Mouse (Mus musculus): ENCODE data around the gene Osbpl10.
"Not testable (repeated sequence)": the region's sequence is repeated elsewhere in the genome, so short reads cannot be mapped to it uniquely, and the experiment has no call there.

Gene Osbpl10

DNA sequence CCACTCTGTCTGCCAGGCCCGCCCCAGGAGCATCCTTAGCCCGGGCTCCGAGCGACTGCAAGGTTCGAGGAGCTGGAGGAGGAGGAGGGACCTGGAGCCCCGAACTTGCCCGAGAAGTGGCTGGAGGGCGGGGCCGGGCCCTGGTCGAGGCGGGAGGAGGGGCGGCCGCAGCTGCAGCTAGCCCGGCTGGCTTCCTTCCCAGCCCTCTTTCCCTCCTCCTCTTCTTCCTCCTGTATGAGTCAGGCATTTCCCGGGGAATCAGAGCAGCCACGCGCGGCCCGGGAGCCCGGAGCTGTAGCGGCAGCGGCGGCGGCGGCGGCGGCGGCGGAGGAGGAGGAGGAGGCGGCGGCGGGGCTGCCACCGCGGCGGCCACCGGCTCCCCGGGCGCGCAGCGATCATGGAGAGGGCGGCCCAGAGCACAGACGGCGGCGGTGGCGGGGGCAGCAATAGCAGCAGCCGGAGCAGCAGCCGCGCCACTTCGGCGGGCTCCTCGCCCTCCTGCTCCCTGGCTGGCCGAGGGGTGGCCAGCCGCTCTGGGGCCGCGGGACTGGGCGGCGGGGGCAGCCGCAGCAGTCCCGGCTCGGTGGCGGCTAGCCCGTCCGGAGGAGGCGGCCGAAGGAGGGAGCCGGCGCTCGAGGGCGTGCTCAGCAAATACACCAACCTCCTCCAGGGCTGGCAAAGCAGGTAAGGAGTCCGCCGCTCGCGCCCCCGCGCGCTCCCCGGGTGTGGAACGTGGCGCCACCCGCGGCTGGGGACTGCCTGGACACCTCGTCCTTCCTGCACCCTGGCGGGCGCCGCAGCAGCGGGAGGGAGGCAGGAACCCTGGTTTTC lies at the start of gene Osbpl10:
Gene Osbpl10 (plus strand): TSS at position 289 of the 831 bp plus-strand sequence.
- peak; percentile 89 for DNase-seq (ENCODE audit: low spot score)

DNA sequence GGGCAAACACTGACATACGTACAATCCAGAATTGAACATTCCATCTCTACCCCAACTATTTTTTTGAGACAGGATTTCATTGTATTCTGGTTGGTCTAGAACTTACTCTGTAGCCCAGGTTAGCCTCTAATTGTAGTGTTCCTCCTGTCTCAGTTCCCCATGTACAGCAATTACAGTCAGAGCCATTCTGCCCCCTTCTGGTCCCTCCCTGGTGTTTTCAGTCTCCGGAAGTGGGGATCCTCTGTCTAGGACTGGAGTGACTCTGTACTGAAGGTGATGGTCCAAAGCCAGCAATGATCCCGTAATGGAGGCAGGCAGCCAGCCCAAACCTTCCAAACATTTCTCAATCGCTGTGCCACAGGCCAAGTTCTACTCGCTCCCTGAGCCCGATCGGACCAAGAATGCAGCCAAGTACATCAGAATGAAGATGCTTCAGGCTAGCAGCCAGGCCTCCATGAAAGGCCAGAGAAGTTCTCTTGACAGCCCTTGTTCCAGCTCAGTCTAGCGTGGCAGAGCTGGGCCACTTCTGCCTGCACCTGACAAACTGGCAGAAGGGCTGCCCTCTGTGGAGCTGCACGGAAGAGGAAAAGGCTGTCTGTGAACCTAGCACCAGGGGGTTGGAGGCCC lies 47.8 kb upstream of the Osbpl10 start:
- peak; percentile 76 for DNase-seq (ENCODE audit: low spot score)

DNA sequence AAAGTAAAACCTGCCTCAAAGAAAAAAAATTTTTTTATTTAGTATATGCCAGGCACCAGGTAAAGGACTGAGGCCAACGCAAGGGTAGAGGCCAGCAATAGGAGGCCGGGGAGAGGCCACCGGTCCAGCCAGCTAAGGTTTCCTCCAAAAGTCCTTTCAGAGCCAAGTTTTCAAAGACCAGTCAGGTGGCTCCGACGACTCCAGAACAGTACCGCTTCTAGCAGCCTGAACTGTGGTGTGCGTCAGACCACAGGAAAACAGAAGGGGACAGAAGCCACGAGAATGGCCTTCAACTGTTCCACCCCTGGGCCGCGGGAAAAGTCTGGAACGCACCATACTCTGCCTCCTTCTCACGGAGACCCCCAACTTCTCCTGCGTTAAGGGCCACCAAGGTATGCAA lies 45.8 kb upstream of the Osbpl10 start:
- no peak for DNase-seq (ENCODE audit: low spot score)

DNA sequence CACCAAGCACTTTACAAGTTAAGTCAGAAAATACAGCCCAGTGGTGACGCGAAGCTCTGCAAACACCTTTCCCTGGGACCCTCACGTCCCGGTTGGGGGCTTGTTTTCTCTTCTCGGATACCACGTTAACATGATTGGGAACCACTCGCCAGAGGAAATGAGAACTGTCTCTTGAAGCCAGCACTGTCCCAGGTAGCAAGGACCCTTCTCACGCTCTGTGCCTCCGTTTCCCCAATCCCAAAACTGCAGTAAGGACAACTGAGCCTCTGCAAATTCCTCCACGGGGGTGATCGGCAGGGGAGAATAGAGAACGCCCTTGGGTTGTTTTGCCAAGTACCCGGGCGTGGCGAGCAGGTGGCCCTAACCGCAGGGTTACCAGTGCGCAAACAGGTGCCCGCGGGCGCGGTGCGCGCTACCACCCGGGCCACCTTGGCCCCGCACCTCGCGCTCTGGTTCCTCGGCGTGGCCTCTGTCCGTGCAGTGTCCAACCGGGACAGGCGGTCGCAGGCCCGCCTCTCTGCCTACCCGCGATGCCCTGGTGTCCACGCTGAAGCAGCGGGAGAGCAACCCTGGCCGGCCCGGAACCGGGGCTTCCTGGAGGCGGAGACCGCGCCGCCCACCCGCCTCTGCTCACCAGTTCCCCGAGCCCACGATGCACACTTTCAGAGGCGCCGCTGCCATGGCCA lies 45.2 kb upstream of the Osbpl10 start:
- no peak for DNase-seq (ENCODE audit: low spot score)

DNA sequence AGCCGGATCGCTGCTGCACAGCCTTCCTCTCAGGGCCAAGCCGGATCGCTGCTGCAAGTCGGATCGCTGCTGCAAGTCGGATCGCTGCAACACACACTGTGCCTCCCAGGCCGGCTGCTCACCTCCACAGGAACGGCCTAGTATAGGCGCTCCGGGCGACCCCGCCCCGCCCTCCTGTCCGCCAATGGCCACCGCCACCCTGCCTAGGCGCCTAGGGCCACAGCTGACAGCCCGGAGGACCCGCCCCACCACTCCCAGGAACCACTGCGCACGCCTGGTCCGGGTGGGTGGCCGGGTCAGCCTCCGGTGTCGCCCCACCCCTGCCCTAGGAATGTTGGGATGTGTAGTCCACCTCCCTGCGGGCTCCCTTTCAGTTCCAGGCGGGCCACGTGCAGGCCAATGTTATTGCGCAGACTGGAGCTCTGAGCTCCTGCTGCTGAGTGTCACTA lies 44.6 kb upstream of the Osbpl10 start, which contains the start of gene Gpd1l:
Gene Gpd1l (minus strand): TSS at position 265 of the 449 bp plus-strand sequence.
- DNase-seq (ENCODE audit: low spot score), result peak; percentile 99

DNA sequence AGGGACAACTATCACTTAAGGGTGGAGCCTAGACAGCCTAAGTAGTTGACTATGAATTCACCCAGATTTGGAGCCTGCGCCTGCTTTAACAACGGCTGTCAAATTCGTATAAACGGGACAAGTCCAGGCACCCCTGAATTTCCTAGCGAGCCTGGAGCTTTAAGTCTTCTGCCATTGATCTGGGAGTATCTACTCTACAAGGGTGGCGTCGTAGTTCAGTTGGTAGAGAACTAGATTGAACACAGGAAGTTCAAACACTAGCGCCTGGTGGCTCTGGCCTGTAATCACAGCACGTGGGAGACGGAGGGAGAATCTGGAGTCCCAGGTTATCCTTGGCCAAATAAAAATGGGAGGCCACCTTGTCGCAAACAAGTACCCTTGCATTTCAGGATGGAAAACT lies 44.1 kb upstream of the Osbpl10 start:
- DNase-seq (ENCODE audit: low spot score), result no peak

DNA sequence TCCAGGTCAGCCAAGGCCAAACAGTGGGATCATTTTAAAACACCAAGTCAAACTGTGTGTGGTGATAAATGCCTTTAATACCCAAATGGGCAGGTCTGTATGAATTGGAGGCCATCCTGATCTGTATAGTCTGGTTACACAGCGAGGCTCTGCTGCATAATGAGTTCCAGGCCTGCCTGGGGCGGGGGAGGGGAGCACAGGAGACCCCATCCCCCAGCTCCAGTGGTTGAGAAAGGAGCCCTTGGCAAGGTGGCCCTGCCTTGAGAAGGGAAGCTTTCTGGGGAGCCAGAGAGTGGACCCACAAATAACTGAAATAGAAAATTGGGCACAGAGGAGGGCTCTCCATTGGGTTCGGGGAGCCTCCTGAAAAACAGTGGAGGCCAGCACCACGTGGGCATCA lies 43.0 kb upstream of the Osbpl10 start:
- DNase-seq (ENCODE audit: low spot score), result no peak

DNA sequence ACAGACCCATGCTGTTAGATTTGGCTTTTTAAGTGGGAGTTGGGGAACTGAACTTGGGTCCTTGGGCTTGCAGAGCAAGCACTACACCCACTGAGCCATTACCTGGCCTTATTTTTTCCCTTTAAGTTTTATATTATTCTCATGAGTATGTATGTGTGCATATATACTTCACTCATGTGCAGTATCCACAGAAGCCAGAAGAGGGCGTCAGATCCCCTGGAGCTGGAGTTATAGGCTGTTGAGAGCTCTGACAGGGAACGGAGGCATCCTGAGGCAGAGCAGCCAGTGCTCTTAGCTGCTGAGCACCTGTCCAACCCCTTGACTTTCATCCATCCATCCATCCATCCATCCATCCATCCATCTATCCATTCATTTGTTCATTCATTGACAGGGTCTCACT lies 41.7 kb upstream of the Osbpl10 start:
- DNase-seq (ENCODE audit: low spot score), result no peak

DNA sequence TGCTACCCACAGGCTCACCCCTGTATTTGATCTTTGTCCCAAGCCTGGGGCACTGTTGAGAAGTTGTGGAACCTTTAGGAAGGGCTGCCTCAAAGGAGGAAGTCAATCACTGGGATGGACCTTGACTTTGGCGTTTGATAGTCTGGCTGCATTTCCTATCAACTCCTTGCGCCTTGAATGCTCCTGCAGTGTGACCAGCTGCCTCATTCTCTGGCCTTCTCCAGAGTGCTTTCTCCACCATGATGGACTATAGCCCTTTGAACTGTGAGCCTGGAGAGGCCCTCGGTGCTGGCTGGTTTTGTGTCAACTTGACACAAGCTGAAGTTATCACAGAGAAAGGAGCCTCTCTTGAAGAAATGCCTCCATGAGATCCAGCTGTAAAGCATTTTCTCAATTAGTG lies 33.7 kb upstream of the Osbpl10 start:
- DNase-seq (ENCODE audit: low spot score), result no peak

DNA sequence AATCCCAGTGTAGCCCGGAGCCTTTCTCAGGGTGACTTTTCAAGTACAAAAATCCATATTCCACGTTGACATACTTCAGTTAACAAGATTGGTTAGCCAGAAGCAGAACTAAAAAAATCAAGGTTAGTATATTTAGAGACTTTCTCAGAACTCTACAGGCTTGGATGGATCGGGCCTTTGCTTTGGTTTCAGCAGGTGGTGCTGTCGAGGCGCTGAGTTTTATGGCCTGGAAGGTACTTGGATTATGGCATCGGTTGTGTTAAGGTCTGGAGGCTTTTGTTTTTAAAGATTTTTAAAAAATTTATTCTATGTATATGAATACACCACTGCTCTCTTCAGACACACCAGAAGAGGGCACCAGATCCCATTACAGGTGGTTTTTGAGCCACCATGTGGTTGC lies 32.8 kb upstream of the Osbpl10 start:
- DNase-seq (ENCODE audit: low spot score), result no peak

DNA sequence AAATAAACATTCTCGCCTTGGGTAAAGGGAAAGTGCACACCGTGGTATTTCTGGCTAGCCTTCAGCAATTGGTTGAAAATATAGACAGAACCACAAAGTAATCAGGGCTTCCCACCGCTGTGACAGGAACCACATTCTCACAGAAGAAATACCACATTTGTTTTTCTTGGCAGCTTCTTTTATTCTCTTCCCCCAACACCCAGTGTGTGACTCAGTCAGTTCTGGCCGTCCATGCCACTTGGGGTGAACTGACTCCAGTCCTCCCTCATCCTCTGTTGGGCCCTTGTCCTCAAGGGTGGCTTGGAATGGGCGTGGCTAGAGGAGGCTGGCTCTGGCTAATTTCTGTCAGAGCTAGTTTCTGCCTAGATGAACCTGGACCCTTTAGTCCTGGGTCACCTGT lies 30.0 kb upstream of the Osbpl10 start:
- no peak for DNase-seq (ENCODE audit: low spot score)

DNA sequence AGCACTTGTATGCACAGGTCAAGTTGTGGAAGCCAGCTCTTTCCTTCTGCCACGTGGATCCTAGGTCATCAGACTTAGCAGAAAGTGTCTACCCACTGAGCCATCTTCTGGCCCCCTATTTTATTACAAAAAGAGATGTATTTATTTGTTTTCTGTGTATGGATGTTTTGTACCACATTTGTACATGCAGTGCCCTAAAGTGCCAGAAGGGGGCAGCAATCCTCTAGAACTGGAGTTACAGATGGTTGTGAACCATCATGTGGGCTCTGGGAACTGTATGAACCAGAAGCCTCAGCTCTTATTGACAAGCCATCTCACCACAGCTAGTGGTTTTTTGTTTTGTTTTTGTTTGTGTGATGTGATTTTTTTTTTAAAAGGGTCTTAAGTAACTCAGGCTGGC lies 25.5 kb upstream of the Osbpl10 start:
- no peak for DNase-seq (ENCODE audit: low spot score)

DNA sequence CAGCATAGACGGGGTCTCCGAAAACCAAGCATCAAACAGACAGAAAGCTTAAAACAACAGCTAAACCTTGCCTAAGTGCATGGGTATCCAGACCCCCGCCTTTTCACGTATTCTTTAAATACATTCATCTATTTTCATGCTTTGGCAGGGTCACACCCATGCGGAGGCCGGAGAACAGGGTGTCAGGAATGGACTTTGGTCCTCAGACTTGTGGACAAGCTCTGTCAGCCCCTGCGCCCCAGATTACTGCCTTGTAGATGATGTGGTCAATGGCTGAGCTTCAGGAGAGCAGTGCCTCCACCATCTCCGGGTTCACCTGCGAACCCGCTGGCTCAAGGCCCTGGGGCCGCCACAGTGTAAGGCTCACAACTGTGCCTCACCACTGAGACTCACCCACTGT lies 23.0 kb upstream of the Osbpl10 start:
- DNase-seq (ENCODE audit: low spot score), result no peak

DNA sequence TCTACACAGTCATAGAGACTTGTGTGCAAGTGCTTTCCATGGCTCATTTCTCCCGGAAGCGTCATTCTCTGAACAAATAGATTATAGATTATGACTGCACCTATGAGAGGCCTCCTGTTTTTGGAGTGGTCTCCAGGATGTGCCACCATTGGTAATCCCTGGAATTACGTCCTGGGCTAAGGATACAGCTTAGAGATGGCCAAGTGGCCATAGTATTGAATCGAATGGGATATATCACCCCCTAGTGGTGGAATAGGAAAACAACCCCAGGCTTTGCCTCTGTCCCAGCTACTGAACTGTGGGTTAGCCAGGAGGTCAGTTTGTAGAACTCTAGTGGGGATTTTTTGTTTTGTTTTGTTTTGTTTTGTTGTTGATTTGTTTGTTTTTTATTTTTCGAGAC lies 21.4 kb upstream of the Osbpl10 start:
- DNase-seq (ENCODE audit: low spot score), result peak; percentile 59

DNA sequence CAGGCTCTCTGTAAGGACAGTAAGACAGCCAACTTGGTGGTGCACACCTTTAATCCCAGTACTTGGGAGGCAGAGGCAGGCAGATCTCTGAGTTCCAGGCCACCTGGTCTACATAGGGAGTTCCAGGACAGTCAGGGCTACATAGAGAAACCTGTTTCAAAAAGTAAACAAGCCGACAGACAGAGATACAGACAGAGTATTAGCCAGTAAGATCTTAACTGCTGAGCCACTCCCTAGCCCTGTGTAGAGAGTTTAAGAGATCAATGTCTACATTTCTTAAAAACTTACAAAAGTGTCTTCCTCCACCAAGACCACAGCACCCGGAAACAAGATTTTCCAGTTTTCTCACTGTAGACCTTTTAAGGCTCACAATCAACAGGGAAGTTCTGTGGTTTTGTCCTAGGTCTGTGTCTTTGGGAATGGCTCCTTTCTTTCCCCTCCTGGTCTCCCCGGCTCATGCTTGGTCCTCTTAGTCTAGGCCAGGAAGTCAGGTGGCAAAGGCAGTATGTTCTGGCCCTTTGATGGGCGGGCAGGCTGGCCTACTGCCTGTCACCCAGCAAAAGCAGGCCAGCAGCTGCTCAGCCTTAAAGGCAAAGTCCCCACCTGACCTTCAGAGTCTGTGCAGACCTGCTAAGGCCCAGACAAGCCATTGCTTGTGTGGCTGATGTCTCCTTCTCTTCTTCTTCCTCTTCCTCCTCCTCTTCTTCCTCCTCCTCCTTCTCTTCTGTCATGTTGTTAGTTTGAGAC lies 18.2 kb upstream of the Osbpl10 start:
- no peak for DNase-seq (ENCODE audit: low spot score)

DNA sequence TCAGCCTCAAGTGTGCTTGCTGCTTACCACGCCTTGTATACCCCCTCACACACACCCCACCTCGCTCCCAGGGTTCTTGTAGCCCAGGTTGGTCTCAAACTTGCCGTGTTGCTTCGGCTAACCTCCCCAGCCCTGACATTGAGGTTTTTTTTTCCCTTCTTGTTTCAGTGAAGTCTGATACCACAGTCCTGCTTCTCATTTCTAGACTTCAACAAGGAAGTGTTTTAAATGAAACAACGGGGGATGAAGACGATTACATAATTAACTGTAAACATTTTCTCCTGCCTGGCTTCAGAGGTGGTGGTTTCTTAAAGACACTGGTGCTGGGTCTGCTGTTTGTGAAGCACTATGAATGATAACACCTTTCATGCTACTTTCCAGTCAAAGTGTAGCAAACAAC lies 17.5 kb upstream of the Osbpl10 start:
- DNase-seq (ENCODE audit: low spot score), result no peak

DNA sequence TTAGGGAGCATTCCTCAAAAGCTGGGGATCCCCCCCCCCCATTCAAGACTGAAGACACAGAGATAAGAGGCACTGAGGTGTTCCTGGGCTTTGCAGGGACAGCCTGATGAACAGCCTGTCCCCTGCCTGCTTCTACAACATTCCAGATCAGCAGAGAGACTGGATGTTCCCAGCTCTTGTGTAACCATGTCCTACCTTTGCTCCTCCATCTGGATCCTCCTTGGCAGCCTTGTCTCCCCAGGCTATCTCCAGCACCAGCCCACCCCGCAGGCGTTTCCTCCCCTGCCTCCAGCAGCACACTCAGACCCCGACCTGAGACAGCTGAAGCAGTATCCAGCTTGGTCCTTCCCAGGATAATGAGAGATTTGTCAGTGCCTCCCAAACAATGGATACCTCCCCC lies 14.3 kb upstream of the Osbpl10 start:
- DNase-seq (ENCODE audit: low spot score), result no peak

DNA sequence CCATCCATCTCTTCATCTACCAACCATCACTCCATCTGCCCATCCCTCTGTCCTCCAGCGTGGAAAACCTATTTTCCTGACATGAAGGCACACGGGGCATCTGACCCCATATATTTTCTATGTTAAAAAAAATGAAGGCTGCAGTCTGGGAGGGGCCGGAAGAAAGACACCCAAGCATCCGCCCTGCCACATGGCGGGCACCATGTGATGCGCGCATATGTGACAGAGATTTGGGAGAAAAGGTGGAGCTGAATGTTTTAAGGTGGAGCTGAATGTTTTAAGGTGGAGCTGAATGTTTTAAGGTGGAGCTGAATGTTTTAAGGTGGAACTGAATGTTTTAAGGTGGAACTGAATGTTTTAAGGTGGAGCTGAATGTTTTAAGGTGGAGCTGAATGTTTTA lies 12.1 kb upstream of the Osbpl10 start:
- not testable (repeated sequence) for DNase-seq (ENCODE audit: low spot score)

DNA sequence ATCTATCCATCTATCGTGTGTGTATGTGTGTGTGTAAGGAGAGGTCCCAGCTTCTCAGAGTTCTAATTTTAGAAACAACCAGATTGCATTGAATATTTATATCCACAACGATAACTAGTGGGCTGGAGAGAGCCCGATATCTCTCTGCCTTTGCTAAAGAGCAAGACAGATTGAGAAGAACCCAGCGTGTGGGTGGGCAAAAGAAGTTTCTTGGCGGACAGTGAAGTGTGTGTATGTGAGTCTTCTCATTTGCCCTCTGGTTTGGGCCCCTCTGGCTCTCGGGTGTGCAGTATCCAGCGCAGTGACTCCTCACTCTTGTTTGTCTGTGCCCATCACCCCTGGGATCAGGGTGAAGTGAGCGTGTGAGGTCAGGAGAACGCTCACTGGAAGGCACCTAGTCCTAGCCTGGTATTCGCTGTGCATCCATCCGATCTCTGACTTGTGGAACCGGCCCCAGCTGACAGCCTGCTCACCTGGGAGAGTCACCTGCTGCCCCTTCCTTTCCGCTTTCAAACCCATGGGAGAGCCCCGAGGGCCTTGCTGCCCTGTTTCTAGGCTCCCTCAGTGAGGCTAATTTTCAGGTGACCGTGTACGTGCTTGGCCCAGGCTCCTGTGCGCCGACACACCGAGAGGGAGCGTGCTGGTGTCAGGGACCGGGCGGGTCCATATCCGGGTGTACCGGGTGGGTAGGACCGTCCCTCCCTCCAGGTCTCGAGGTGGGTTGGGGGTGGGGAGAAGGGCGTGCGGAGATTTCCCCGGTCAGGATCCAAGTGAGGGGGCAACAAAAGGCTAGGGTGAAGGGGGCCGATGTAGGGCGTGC lies 698 bp upstream of the Osbpl10 start:
- DNase-seq (ENCODE audit: low spot score), result peak; percentile 16

DNA sequence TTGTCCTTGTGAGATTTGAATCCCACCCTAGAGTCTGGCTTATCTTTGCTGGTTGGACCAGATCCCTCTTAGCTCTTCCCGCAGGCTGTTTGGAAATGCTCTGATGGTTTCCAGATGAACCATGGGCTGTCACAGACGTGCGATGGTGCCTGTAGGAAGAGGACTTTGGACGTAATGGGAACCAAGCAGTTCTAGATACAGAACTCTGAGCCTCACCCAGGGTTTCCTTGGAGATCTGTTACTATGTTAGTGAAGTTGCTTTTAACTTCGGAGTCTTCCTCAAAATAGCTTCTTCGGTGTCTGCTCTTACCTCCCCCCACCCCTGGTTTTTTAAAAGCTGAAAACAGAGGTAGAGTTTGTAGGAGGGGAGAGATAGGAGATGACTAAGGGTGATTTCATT lies 1.6 kb downstream of the Osbpl10 start:
- no peak for DNase-seq (ENCODE audit: low spot score)

DNA sequence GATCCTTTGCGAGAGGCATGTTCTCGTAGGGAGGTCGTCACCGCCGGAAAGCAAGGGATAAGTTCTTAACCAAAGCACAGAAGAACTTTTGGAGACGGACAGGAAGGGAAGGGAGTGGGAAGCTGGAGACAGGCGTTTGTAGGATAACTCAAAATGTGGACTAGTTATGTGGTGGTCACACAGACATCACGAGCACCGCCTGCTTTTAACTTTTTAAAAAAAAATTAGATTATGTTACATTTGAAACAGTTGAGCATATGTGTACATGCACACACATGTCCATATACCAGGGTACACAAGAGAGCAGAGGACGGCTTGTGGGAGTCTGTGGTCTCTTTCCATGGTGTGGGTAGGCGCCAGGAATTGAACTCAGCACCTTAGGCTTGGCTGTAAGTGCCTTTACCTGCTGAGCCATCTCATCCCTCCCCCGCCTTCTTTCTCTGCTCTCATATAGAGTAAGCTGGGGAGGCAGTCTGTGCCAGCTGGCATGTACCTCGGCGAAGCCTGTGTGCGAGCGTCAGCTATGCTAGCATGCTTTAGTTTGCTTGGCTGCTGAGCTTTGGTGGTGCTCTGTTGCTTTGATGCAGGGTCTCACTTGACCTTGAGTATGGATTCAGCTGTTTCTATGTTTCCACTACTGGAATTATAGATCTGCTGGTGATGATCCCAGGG lies 4.5 kb downstream of the Osbpl10 start, which contains the start of gene Rps27rt:
Gene Rps27rt (minus strand): TSS at position 51 of the 672 bp plus-strand sequence.
- DNase-seq (ENCODE audit: low spot score), result no peak

All from lung, postnatal 25 days (tissue).